Mouse (Mus musculus) CD8-positive naive resting alpha-beta T cell, adult 2 months (primary cell): ENCODE results near the gene Cpne8.
"Not testable (repeated sequence)": the region's sequence is repeated elsewhere in the genome, so short reads cannot be mapped to it uniquely, and the experiment has no call there.

ENCODE experiments used
- DNase-seq, 2 experiments: peaks; one replicate each; pipeline ENCODE4 v3.0.0; 2022; ENCODE audit warnings: low read depth in 2 of 2, low spot score in 2 of 2

Cpne8 gene

GRCm38 (mm10) chr15:90616116-90616798 lies 63.0 kb downstream of the Cpne8 start:
- no peak for DNase-seq

- DNase-seq, result not testable (repeated sequence)
Measured at GRCm38 (mm10) chr15:90610767-90611166, 68.5 kb downstream of the Cpne8 start.

- DNase-seq, result no peak
Measured at GRCm38 (mm10) chr15:90609836-90610415, 69.3 kb downstream of the Cpne8 start.

- DNase-seq, result no peak
Measured at GRCm38 (mm10) chr15:90608368-90608767, 70.9 kb downstream of the Cpne8 start.

GRCm38 (mm10) chr15:90607181-90607580 lies 72.1 kb downstream of the Cpne8 start:
- no peak for DNase-seq

GRCm38 (mm10) chr15:90603676-90604075 lies 75.6 kb downstream of the Cpne8 start:
- DNase-seq, result no peak

- no peak for DNase-seq
Measured at GRCm38 (mm10) chr15:90597715-90598497, 81.3 kb downstream of the Cpne8 start.

- DNase-seq, result no peak
Measured at GRCm38 (mm10) chr15:90595592-90595991, 83.6 kb downstream of the Cpne8 start.

- no peak for DNase-seq
Measured at GRCm38 (mm10) chr15:90589587-90589986, 89.6 kb downstream of the Cpne8 start.

- no peak for DNase-seq
Measured at GRCm38 (mm10) chr15:90577402-90577801, 101.8 kb downstream of the Cpne8 start.

GRCm38 (mm10) chr15:90569246-90569645 lies 110.0 kb downstream of the Cpne8 start:
- no peak for DNase-seq

- no peak for DNase-seq
Measured at GRCm38 (mm10) chr15:90568050-90568449, 111.2 kb downstream of the Cpne8 start.

- no peak for DNase-seq
Measured at GRCm38 (mm10) chr15:90563996-90564395, 115.2 kb downstream of the Cpne8 start.

- DNase-seq, result no peak
Measured at GRCm38 (mm10) chr15:90561613-90562012, 117.6 kb downstream of the Cpne8 start.

- no peak for DNase-seq
Measured at GRCm38 (mm10) chr15:90548589-90548988, 130.6 kb downstream of the Cpne8 start.

- DNase-seq, result no peak
Measured at GRCm38 (mm10) chr15:90543447-90543846, 135.8 kb downstream of the Cpne8 start.

- DNase-seq, result no peak
Measured at GRCm38 (mm10) chr15:90542126-90542525, 137.1 kb downstream of the Cpne8 start.

GRCm38 (mm10) chr15:90536311-90537202 lies 142.7 kb downstream of the Cpne8 start:
- no peak for DNase-seq

GRCm38 (mm10) chr15:90535730-90536129 lies 143.5 kb downstream of the Cpne8 start:
- DNase-seq, result no peak

- DNase-seq, result no peak
Measured at GRCm38 (mm10) chr15:90512769-90513168, 166.5 kb downstream of the Cpne8 start.

- DNase-seq, result no peak
Measured at GRCm38 (mm10) chr15:90497080-90497479, 182.2 kb downstream of the Cpne8 start.
